Mouse (Mus musculus): ENCODE measurements around the gene Ttc33. TPM values are rescaled to one million over a fixed set of nuclear protein-coding genes. Genes with fewer than 3 reads are reported as not detected.
A peak's percentile ranks its signal among the peaks of the same experiment; 100 is the strongest.

The Ttc33 gene
- polyA plus RNA-seq, 1 experiment = 0.21 TPM

- H3K36me3 ChIP-seq (ENCODE audit: control insufficient read depth) = peaks cover 32% of the 10 kb centered on the region
- peaks cover 78% of the 10 kb centered on the region for H3K4me1 ChIP-seq (ENCODE audit: control insufficient read depth)
- TF ChIP-seq TAL1 (IDR thresholded peaks at IDR 0.05; ENCODE audit: low read length) (no peak), GATA1 (IDR thresholded peaks at IDR 0.05; ENCODE audit: low read length) (no peak)
- H3K27me3 ChIP-seq (ENCODE audit: control insufficient read depth) = no peaks in the 10 kb centered on the region
- no peaks in the 10 kb centered on the region for H3K9me3 ChIP-seq (ENCODE audit: control insufficient read depth, low read length)
- H3K4me3 ChIP-seq (replicated peaks) = peak overlapping the region; percentile 78
Observed at GRCm38 (mm10) chr15:5144021-5144778, 41.1 kb upstream of the Ttc33 start.

- TF ChIP-seq GATA1 (IDR thresholded peaks at IDR 0.05; ENCODE audit: low read length) = no peak
- no peak for TF ChIP-seq TAL1 (IDR thresholded peaks at IDR 0.05; ENCODE audit: low read length)
- peaks cover 76% of the 10 kb centered on the region for H3K4me1 ChIP-seq (ENCODE audit: control insufficient read depth)
- peaks cover 35% of the 10 kb centered on the region for H3K36me3 ChIP-seq (ENCODE audit: control insufficient read depth)
Observed at GRCm38 (mm10) chr15:5145196-5145945, 40.0 kb upstream of the Ttc33 start.

DNA sequence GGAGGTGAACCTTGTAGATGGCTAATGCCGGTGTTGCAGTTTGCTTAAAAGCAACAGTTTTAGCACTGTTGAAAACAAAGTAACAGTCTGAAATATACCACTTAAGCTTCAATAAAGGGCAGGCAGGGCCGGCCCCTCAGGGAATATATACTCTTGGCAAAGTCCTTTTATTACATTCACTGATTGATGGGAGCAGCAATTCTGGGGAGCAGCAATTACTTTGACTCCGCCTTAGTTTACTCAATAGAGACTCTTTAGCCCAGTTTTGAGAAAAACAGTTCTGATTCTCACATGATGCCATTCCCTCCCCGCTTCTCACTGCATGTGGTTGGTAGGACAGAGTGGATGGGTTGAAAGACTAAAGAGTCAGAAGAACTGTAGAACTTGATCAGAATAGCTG, 36.1 kb upstream of the Ttc33 start:
- Histone ChIP-seq H3K9me3 (ENCODE audit: control insufficient read depth, low read length) (no peaks in the 10 kb centered on the region), H3K36me3 (ENCODE audit: control insufficient read depth) (peaks cover 52% of the 10 kb centered on the region), H3K4me3 (replicated peaks) (no peak overlapping the region), H3K27me3 (ENCODE audit: control insufficient read depth) (no peaks in the 10 kb centered on the region), H3K4me1 (ENCODE audit: control insufficient read depth) (peaks cover 60% of the 10 kb centered on the region)
- TF ChIP-seq GATA1 (IDR thresholded peaks at IDR 0.05; ENCODE audit: low read length) = no peak
- no peak for TF ChIP-seq TAL1 (IDR thresholded peaks at IDR 0.05; ENCODE audit: low read length)

More at GRCm38 (mm10) chr15:5145196-5145945, 40.0 kb upstream of the Ttc33 start:
- peak overlapping the region; percentile 78 for H3K4me3 ChIP-seq (replicated peaks)
- no peaks in the 10 kb centered on the region for H3K27me3 ChIP-seq (ENCODE audit: control insufficient read depth)
- no peaks in the 10 kb centered on the region for H3K9me3 ChIP-seq (ENCODE audit: control insufficient read depth, low read length)

GRCm38 (mm10) chr15:5152171-5152570, 33.2 kb upstream of the Ttc33 start:
- no peaks in the 10 kb centered on the region for H3K27me3 ChIP-seq (ENCODE audit: control insufficient read depth)
- H3K9me3 ChIP-seq (ENCODE audit: control insufficient read depth, low read length) = no peaks in the 10 kb centered on the region
- H3K4me3 ChIP-seq (replicated peaks) = no peak overlapping the region
- TF ChIP-seq GATA1 (IDR thresholded peaks at IDR 0.05; ENCODE audit: low read length) (no peak), TAL1 (IDR thresholded peaks at IDR 0.05; ENCODE audit: low read length) (no peak)
- peaks cover 32% of the 10 kb centered on the region for H3K36me3 ChIP-seq (ENCODE audit: control insufficient read depth)
- H3K4me1 ChIP-seq (ENCODE audit: control insufficient read depth) = peaks cover 61% of the 10 kb centered on the region

- Histone ChIP-seq H3K36me3 (ENCODE audit: control insufficient read depth) (peaks cover 41% of the 10 kb centered on the region), H3K4me3 (replicated peaks) (no peak overlapping the region), H3K9me3 (ENCODE audit: control insufficient read depth, low read length) (no peaks in the 10 kb centered on the region), H3K27me3 (ENCODE audit: control insufficient read depth) (no peaks in the 10 kb centered on the region), H3K4me1 (ENCODE audit: control insufficient read depth) (peaks cover 55% of the 10 kb centered on the region)
- TF ChIP-seq TAL1 (IDR thresholded peaks at IDR 0.05; ENCODE audit: low read length) (no peak), GATA1 (IDR thresholded peaks at IDR 0.05; ENCODE audit: low read length) (no peak)
Observed at GRCm38 (mm10) chr15:5154621-5155020, 30.7 kb upstream of the Ttc33 start.

- no peaks in the 10 kb centered on the region for H3K27me3 ChIP-seq (ENCODE audit: control insufficient read depth)
- H3K36me3 ChIP-seq (ENCODE audit: control insufficient read depth) = peaks cover 45% of the 10 kb centered on the region
- no peak for TF ChIP-seq TAL1 (IDR thresholded peaks at IDR 0.05; ENCODE audit: low read length)
- no peak for TF ChIP-seq GATA1 (IDR thresholded peaks at IDR 0.05; ENCODE audit: low read length)
- H3K4me3 ChIP-seq (replicated peaks) = no peak overlapping the region
- H3K4me1 ChIP-seq (ENCODE audit: control insufficient read depth) = peaks cover 52% of the 10 kb centered on the region
- H3K9me3 ChIP-seq (ENCODE audit: control insufficient read depth, low read length) = no peaks in the 10 kb centered on the region
Observed at GRCm38 (mm10) chr15:5155093-5155492, 30.2 kb upstream of the Ttc33 start.

- H3K4me3 ChIP-seq (replicated peaks) = no peak overlapping the region
- TF ChIP-seq GATA1 (IDR thresholded peaks at IDR 0.05; ENCODE audit: low read length) (no peak), TAL1 (IDR thresholded peaks at IDR 0.05; ENCODE audit: low read length) (no peak)
- peaks cover 50% of the 10 kb centered on the region for H3K36me3 ChIP-seq (ENCODE audit: control insufficient read depth)
- H3K4me1 ChIP-seq (ENCODE audit: control insufficient read depth) = peaks cover 47% of the 10 kb centered on the region
- no peaks in the 10 kb centered on the region for H3K27me3 ChIP-seq (ENCODE audit: control insufficient read depth)
- no peaks in the 10 kb centered on the region for H3K9me3 ChIP-seq (ENCODE audit: control insufficient read depth, low read length)
Observed at GRCm38 (mm10) chr15:5156355-5156754, 29.0 kb upstream of the Ttc33 start.

DNA sequence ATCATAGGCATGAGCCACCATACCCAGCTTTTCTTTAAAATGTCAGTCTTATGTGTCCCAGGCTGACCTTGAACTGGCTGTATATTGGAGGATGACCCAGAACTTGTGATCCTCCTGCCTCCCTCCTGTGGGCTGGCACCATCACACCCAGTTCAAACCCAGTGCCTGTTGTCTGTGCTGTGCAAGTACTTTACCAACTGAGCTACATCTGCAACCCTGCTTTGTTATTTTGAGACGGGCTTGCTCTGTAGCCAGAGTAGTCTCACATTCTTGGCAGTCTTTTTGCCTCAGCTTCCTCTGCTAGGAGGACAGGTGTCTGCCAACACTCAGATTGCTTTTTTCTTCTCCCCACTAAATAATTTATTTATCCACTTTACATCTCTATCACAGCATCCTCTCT, 27.9 kb upstream of the Ttc33 start:
- peaks cover 43% of the 10 kb centered on the region for H3K4me1 ChIP-seq (ENCODE audit: control insufficient read depth)
- TF ChIP-seq TAL1 (IDR thresholded peaks at IDR 0.05; ENCODE audit: low read length) = no peak
- no peak for TF ChIP-seq GATA1 (IDR thresholded peaks at IDR 0.05; ENCODE audit: low read length)
- no peaks in the 10 kb centered on the region for H3K9me3 ChIP-seq (ENCODE audit: control insufficient read depth, low read length)
- peaks cover 53% of the 10 kb centered on the region for H3K36me3 ChIP-seq (ENCODE audit: control insufficient read depth)
- H3K4me3 ChIP-seq (replicated peaks) = no peak overlapping the region
- H3K27me3 ChIP-seq (ENCODE audit: control insufficient read depth) = no peaks in the 10 kb centered on the region

- Histone ChIP-seq H3K4me3 (replicated peaks) (no peak overlapping the region), H3K4me1 (ENCODE audit: control insufficient read depth) (peaks cover 40% of the 10 kb centered on the region), H3K36me3 (ENCODE audit: control insufficient read depth) (peaks cover 64% of the 10 kb centered on the region), H3K9me3 (ENCODE audit: control insufficient read depth, low read length) (no peaks in the 10 kb centered on the region), H3K27me3 (ENCODE audit: control insufficient read depth) (no peaks in the 10 kb centered on the region)
- TF ChIP-seq TAL1 (IDR thresholded peaks at IDR 0.05; ENCODE audit: low read length) = no peak
- TF ChIP-seq GATA1 (IDR thresholded peaks at IDR 0.05; ENCODE audit: low read length) = no peak
Observed at GRCm38 (mm10) chr15:5158827-5159226, 26.5 kb upstream of the Ttc33 start.
